Comparison of ENCODE assay signal across 8 mouse cellular contexts in the genomic region with DNA sequence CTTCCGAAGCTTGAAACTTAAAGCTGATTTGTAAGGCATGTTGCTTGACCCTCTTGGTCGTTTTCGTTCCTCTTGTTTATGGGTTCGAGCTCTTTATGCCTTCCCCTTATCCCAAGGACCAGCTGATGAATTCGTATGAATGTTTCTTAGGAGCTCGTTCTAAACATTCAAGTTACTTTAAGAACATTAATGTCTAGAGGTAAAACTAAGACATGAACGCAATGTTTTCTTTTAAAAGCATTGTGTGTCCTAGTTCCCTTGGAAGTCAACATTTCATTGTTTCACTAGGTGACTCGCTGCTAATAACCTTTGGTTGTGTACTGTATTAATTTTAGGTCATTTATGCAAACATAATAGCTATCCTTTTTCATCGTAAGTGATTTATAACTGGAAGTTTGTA. TPM values are rescaled to one million over a fixed set of nuclear protein-coding genes. Genes with fewer than 3 reads are reported as not detected.
DNase-seq lines count a peak whose midpoint lies in the region; ATAC-seq lines count a peak whose summit lies in the region.

No protein-coding gene starts in this region.

- no peak for DNase-seq in heart, postnatal 14 days
- DNase-seq in brain, adult 2 months (ENCODE audit: low read depth, low spot score) = peak; percentile 8
- peak; percentile 90 for DNase-seq in midbrain, embryonic 11.5 days (ENCODE audit: low spot score, missing footprints)
- DNase-seq in thymus, adult 18-20 months = no peak
- no peak for DNase-seq in adrenal gland, adult 2 months
- DNase-seq in cerebellum, adult 9-10 months = no peak

- no peak overlapping the region for H3K27ac ChIP-seq in heart, embryonic 12.5 days (ENCODE audit: poor library complexity, severe bottlenecking)
- no peak overlapping the region for H3K27ac ChIP-seq in hindbrain, embryonic 12.5 days
- no peak overlapping the region for H3K27ac ChIP-seq in midbrain, embryonic 11.5 days (ENCODE audit: low read depth, low read length)

- no peak overlapping the region for H3K9ac ChIP-seq in heart, embryonic 12.5 days
- H3K9ac ChIP-seq in hindbrain, embryonic 12.5 days = no peak overlapping the region
- no peak overlapping the region for H3K9ac ChIP-seq in midbrain, embryonic 11.5 days (ENCODE audit: low read length)

- no peaks in the 10 kb centered on the region for H3K27me3 ChIP-seq in heart, embryonic 12.5 days (replicated peaks)
- no peaks in the 10 kb centered on the region for H3K27me3 ChIP-seq in hindbrain, embryonic 12.5 days
- no peaks in the 10 kb centered on the region for H3K27me3 ChIP-seq in midbrain, embryonic 11.5 days (ENCODE audit: control insufficient read depth, insufficient read depth, low read length)

- no peaks in the 10 kb centered on the region for H3K36me3 ChIP-seq in heart, embryonic 12.5 days
- no peaks in the 10 kb centered on the region for H3K36me3 ChIP-seq in hindbrain, embryonic 12.5 days
- H3K36me3 ChIP-seq in midbrain, embryonic 11.5 days (ENCODE audit: control insufficient read depth, insufficient read depth, low read length) = no peaks in the 10 kb centered on the region

- ATAC-seq in heart, embryonic 12.5 days (ENCODE audit: insufficient number of reproducible peaks, low FRiP score) = no peak
- ATAC-seq in hindbrain, embryonic 12.5 days (ENCODE audit: low FRiP score) = no peak
- ATAC-seq in midbrain, embryonic 11.5 days (ENCODE audit: low FRiP score) = no peak

- peak overlapping the region; percentile 74 for H3K4me3 ChIP-seq in heart, embryonic 12.5 days
- peak overlapping the region; percentile 62 for H3K4me3 ChIP-seq in hindbrain, embryonic 12.5 days
- no peak overlapping the region; the same call in 1 of the 2 replicates for H3K4me3 ChIP-seq in midbrain, embryonic 11.5 days (ENCODE audit: low read depth, low read length)

- 79% methylated on average over 9 of the region's 9 CpGs for WGBS in heart, embryonic 12.5 days
- WGBS in hindbrain, embryonic 12.5 days = 88% methylated on average over 9 of the region's 9 CpGs
- WGBS in midbrain, embryonic 11.5 days = 89% methylated on average over 9 of the region's 9 CpGs

- no peaks in the 10 kb centered on the region for H3K9me3 ChIP-seq in heart, embryonic 12.5 days (replicated peaks)
- H3K9me3 ChIP-seq in hindbrain, embryonic 12.5 days (replicated peaks) = no peaks in the 10 kb centered on the region
- no peaks in the 10 kb centered on the region for H3K9me3 ChIP-seq in midbrain, embryonic 11.5 days (ENCODE audit: control insufficient read depth, low read length)

- intact Hi-C loops in heart, postnatal 14 days (cut with DNase I) = no loop called here

- 0 out of 2 replicates have a peak, but pooled peaks cover 5% of the 10 kb centered on the region for H3K4me1 ChIP-seq in heart, embryonic 12.5 days (replicated peaks)
- H3K4me1 ChIP-seq in hindbrain, embryonic 12.5 days = no peaks in the 10 kb centered on the region
- H3K4me1 ChIP-seq in midbrain, embryonic 11.5 days (ENCODE audit: control insufficient read depth, insufficient read depth, low read length) = peaks cover 3% of the 10 kb centered on the region; the same call in 1 of the 2 replicates

- H3K4me2 ChIP-seq in heart, embryonic 12.5 days = peak overlapping the region; percentile 77
- H3K4me2 ChIP-seq in hindbrain, embryonic 12.5 days (replicated peaks) = peak overlapping the region; percentile 66
- H3K4me2 ChIP-seq in midbrain, embryonic 11.5 days = peak overlapping the region; percentile 75; the same call in 1 of the 2 replicates

RNA-seq across cellular contexts. Expression of a gene that starts 4.2 kb away (rescaled TPM):
- polyA plus RNA-seq in heart, embryonic 12.5 days (2016; fragmentation: Nextera tagmentation; extraction: Ambion mirVana) = 17.7 and 18.6 TPM in 2 replicates
- 1 to 10 TPM; 9.0 to 9.8 TPM for total RNA-seq in heart, postnatal 14 days (2021)
- 7.5 and 10.5 TPM in 2 replicates for polyA plus RNA-seq in hindbrain, embryonic 12.5 days (2016; fragmentation: Nextera tagmentation; extraction: Ambion mirVana)
- 5.7 and 7.2 TPM in 2 replicates for polyA plus RNA-seq in midbrain, embryonic 11.5 days (2014; fragmentation: Nextera tagmentation; extraction: Ambion mirVana)
- 100 to 1,000 TPM; 281 to 503 TPM for total RNA-seq in adrenal gland, adult 2 months (2021)
- polyA plus RNA-seq in adrenal gland, adult 2 months (2012; rRNA removed) = 9.5 and 12.6 TPM in 2 replicates

Comparison
In these comparisons a context has a peak if more than half of its experiments do, and no peak if none do; other contexts are left out.
1. DNase-seq: peak in brain, adult 2 months (single experiment) and midbrain, embryonic 11.5 days (single experiment); none in heart, postnatal 14 days (0 of 2), thymus, adult 18-20 months (0 of 2), adrenal gland, adult 2 months (single experiment) and cerebellum, adult 9-10 months (single experiment).
2. Peak in every context shown above with its lines, with median percentiles within 50 percentile points of each other: H3K4me2 ChIP-seq.